ENCODE assay signal across 24 mouse cellular contexts in the genomic region with DNA sequence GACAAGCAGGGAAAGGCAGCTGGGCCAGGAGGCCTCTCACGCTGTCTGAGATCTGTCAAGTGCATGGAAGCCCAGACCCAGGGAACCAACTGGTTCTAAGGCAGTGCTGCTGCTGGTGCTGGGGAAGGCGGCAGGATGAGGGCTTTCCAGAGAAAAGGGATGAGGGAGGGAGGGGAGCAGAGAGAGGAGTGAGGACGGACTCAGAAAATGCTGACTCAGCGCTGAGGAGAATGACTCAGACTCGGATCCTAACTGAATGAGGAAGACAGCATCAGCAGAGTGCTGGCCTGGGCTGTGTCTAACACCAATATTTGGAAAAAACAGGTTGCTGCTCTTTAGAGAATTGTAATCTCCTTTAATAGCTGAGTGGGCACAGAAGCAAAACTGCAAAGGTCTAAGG. TPM values are rescaled to one million over a fixed set of nuclear protein-coding genes. Genes with fewer than 3 reads are reported as not detected.
DNase-seq lines count a peak whose midpoint lies in the region; ATAC-seq and TF ChIP-seq lines count a peak whose summit lies in the region.
"Had no signal": no experiment of that assay in that cellular context is flagged by ENCODE, and none has a peak within 500 bp of the region (broad histone marks: within the 10 kb centered on the region; RNA-seq: fewer than 3 reads in every experiment).

No protein-coding gene starts in this region.

- H3K9ac ChIP-seq in intestine, postnatal 0 days (ENCODE audit: low read depth, low read length): no peak overlapping the region
- no peak overlapping the region for H3K9ac ChIP-seq in intestine, embryonic 15.5 days
- H3K9ac ChIP-seq: embryonic facial prominence, embryonic 15.5 days; hindbrain, embryonic 13.5 days; limb, embryonic 15.5 days; liver, embryonic 15.5 days; midbrain, embryonic 13.5 days had no signal

- peak; percentile 29 for DNase-seq in right cerebral cortex, postnatal 14 days
- no peak for DNase-seq in right cerebral cortex, postnatal 25 days
- peak; percentile 33 for DNase-seq in NIH3T3 (ENCODE audit: low read depth)
- DNase-seq in lung, adult 2 months: no peak
- DNase-seq in heart, adult 18-20 months: no peak
- DNase-seq: cerebellum, adult 9-10 months; gastrocnemius, postnatal 25 days; heart, adult 2 months; kidney, adult 9 months; kidney, postnatal 25 days; right cerebral cortex, postnatal 4 days; thymus, postnatal 14 days had no signal

- no peaks in the 10 kb centered on the region for H3K4me1 ChIP-seq in intestine, postnatal 0 days (replicated peaks; ENCODE audit: control insufficient read depth, insufficient read depth, low read length)
- no peaks in the 10 kb centered on the region for H3K4me1 ChIP-seq in intestine, embryonic 15.5 days (replicated peaks)
- no peaks in the 10 kb centered on the region for H3K4me1 ChIP-seq in lung, adult 2 months (ENCODE audit: control insufficient read depth, insufficient read depth, low read length)
- H3K4me1 ChIP-seq: embryonic facial prominence, embryonic 15.5 days; hindbrain, embryonic 13.5 days; limb, embryonic 15.5 days; liver, embryonic 15.5 days; midbrain, embryonic 13.5 days had no signal

- no peaks in the 10 kb centered on the region for H3K27me3 ChIP-seq in intestine, postnatal 0 days (replicated peaks; ENCODE audit: control insufficient read depth, insufficient read depth, low read length)
- H3K27me3 ChIP-seq in intestine, embryonic 15.5 days (replicated peaks): no peaks in the 10 kb centered on the region
- H3K27me3 ChIP-seq: embryonic facial prominence, embryonic 15.5 days; hindbrain, embryonic 13.5 days; limb, embryonic 15.5 days; liver, embryonic 15.5 days; midbrain, embryonic 13.5 days had no signal

- H3K27ac ChIP-seq in intestine, postnatal 0 days (ENCODE audit: low read depth, low read length): 0 out of 2 replicates have a peak overlapping the region, but pooled peaks have one; percentile 7
- H3K27ac ChIP-seq in intestine, embryonic 15.5 days: no peak overlapping the region
- H3K27ac ChIP-seq: embryonic facial prominence, embryonic 15.5 days; heart, adult 2 months; hindbrain, embryonic 13.5 days; limb, embryonic 15.5 days; liver, embryonic 15.5 days; macrophage; midbrain, embryonic 13.5 days had no signal

- TF ChIP-seq CTCF in intestine, postnatal 0 days (IDR thresholded peaks at IDR 0.05; ENCODE audit: low read depth): no peak
- TF ChIP-seq CTCF in lung, adult 2 months (IDR thresholded peaks at IDR 0.05; ENCODE audit: insufficient read depth, low read length): no peak

- no peak for TF ChIP-seq POLR2A in lung, adult 2 months (IDR thresholded peaks at IDR 0.05; ENCODE audit: borderline replicate concordance, extremely low read depth, low read depth, low read length)

- H3K4me3 ChIP-seq in intestine, postnatal 0 days (ENCODE audit: low read depth, low read length): no peak overlapping the region
- no peak overlapping the region for H3K4me3 ChIP-seq in intestine, embryonic 15.5 days (replicated peaks)
- H3K4me3 ChIP-seq in lung, adult 2 months (replicated peaks; ENCODE audit: extremely low read depth, low read depth, low read length): no peak overlapping the region
- H3K4me3 ChIP-seq: embryonic facial prominence, embryonic 15.5 days; heart, adult 2 months; hindbrain, embryonic 13.5 days; limb, embryonic 15.5 days; liver, embryonic 15.5 days; midbrain, embryonic 13.5 days had no signal

- 70% methylated on average over 5 of the region's 5 CpGs for WGBS in intestine, postnatal 0 days
- WGBS in intestine, embryonic 15.5 days: 69% methylated on average over 5 of the region's 5 CpGs
- WGBS in lung, adult 2 months: 71% methylated on average over 5 of the region's 5 CpGs

- H3K4me2 ChIP-seq in intestine, postnatal 0 days (replicated peaks; ENCODE audit: low read depth): no peak overlapping the region
- no peak overlapping the region for H3K4me2 ChIP-seq in intestine, embryonic 15.5 days (replicated peaks)
- H3K4me2 ChIP-seq: embryonic facial prominence, embryonic 15.5 days; hindbrain, embryonic 13.5 days; limb, embryonic 15.5 days; liver, embryonic 15.5 days; midbrain, embryonic 13.5 days had no signal

- no peaks in the 10 kb centered on the region for H3K9me3 ChIP-seq in intestine, postnatal 0 days (ENCODE audit: control insufficient read depth)
- H3K9me3 ChIP-seq in intestine, embryonic 15.5 days: no peaks in the 10 kb centered on the region
- H3K9me3 ChIP-seq: embryonic facial prominence, embryonic 15.5 days; hindbrain, embryonic 13.5 days; limb, embryonic 15.5 days; liver, embryonic 15.5 days; midbrain, embryonic 13.5 days had no signal

- H3K36me3 ChIP-seq in intestine, postnatal 0 days (ENCODE audit: control insufficient read depth, insufficient read depth): peaks cover 73% of the 10 kb centered on the region
- H3K36me3 ChIP-seq in intestine, embryonic 15.5 days: peaks cover 21% of the 10 kb centered on the region; the same call in 1 of the 2 replicates

- ATAC-seq in intestine, postnatal 0 days: no peak
- no peak for ATAC-seq in intestine, embryonic 15.5 days
- ATAC-seq in megakaryocyte progenitor cell, adult 5-6 weeks (replicated peaks; ENCODE audit: poor library complexity): 0 out of 2 replicates have a peak, but pooled peaks have one; percentile 29
- ATAC-seq: forebrain, embryonic 16.5 days; inflammation-experienced regulatory T-cells, adult 6 months; lung, postnatal 0 days; midbrain, embryonic 13.5 days had no signal

RNA-seq across cellular contexts. Expression of gene Lcmt1, which starts 57.7 kb away (rescaled TPM):
- 36.2 and 41.5 TPM in 2 replicates for polyA plus RNA-seq in intestine, postnatal 0 days (2015; fragmentation: Nextera tagmentation; extraction: Ambion mirVana)
- polyA plus RNA-seq in intestine, embryonic 15.5 days (2015; fragmentation: Nextera tagmentation; extraction: Ambion mirVana): 42.9 and 46.5 TPM in 2 replicates
- 35.9 and 43.6 TPM in 2 replicates for total RNA-seq in megakaryocyte progenitor cell, adult 5-6 weeks (2015)
- 45.4 and 48.0 TPM in 2 replicates for total RNA-seq in megakaryocyte progenitor cell, adult 5-6 weeks (2017)
- 15.2 and 17.8 TPM in 2 replicates for polyA plus RNA-seq in lung, adult 2 months (2012; rRNA removed)
- 10 to 100 TPM; 21.8 to 22.1 TPM for total RNA-seq in heart, adult 18-20 months (2021)

RNA-seq across cellular contexts. Expression of gene Arhgap17, which starts 57.9 kb away (rescaled TPM):
- polyA plus RNA-seq in intestine, postnatal 0 days (2015; fragmentation: Nextera tagmentation; extraction: Ambion mirVana): 17.2 and 18.0 TPM in 2 replicates
- polyA plus RNA-seq in intestine, embryonic 15.5 days (2015; fragmentation: Nextera tagmentation; extraction: Ambion mirVana): 20.4 and 20.8 TPM in 2 replicates
- 79.4 and 85.9 TPM in 2 replicates for total RNA-seq in megakaryocyte progenitor cell, adult 5-6 weeks (2015)
- total RNA-seq in megakaryocyte progenitor cell, adult 5-6 weeks (2017): 23.2 and 26.7 TPM in 2 replicates
- 28.5 and 35.3 TPM in 2 replicates for polyA plus RNA-seq in lung, adult 2 months (2012; rRNA removed)
- 10 to 100 TPM; 12.5 to 16.2 TPM for total RNA-seq in heart, adult 18-20 months (2021)

Comparison
In these comparisons a context has a peak if more than half of its experiments do, and no peak if none do; other contexts are left out.
1. DNase-seq: peak in right cerebral cortex, postnatal 14 days (single experiment) and NIH3T3 (single experiment); none in right cerebral cortex, postnatal 25 days (single experiment), lung, adult 2 months (single experiment) and heart, adult 18-20 months (0 of 2).